Mouse (Mus musculus): ENCODE measurements around the gene Themis2. TPM values are rescaled to one million over a fixed set of nuclear protein-coding genes. Genes with fewer than 3 reads are reported as not detected.

Gene Themis2
- total and polyA plus RNA-seq, 3 experiments, result 9.3 to 35.7 (median 14.2) TPM

DNA sequence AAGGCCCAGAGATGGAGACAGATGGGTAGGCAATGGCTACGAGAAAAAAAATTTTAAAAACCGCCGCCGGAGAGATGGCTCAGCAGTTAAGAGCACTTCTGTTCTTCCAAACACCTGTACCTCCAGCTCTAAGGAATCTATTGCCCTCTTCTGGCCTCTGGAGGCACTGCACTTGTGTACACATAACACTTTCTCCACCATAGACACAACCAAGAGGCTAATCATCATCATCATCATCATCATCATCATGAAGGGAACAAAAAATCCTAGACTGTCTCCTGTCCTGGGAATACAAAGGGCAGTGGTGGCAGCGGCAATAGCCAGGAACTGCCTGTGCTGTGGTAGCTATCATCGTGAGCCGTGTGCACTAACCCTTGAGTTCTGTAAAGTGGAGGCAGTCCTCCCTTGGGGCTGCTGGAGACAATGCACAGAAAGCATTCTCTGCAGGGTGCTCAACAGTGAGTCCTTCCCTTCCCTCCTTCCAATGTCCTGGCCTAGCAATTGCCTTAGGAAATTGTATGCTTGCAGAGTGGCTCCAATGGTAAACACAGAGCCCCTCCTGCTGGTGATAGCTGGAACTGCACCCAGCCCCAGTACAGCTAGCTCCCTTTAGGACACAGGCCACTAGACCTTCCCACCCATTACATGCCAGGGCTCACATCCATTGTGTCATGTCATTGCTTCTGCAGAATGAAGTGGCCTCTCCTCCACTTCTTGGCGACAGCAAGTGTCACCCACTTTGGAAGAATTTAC, 27.6 kb upstream of the Themis2 start (continued):
- TF ChIP-seq KAT2A (IDR thresholded peaks at IDR 0.05; ENCODE audit: insufficient replicate concordance, low read length), result no peak
- TF ChIP-seq PAX5 (IDR thresholded peaks at IDR 0.05; ENCODE audit: low read length), result no peak
- TF ChIP-seq POLR2A (IDR thresholded peaks at IDR 0.05; ENCODE audit: low read depth, low read length), result no peak
- TF ChIP-seq RCOR1 (conservative IDR thresholded peaks at IDR 0.05; ENCODE audit: low read depth, low read length), result no peak
- peak; percentile 42; the same call in 1 of the 2 replicates for TF ChIP-seq MYC (IDR thresholded peaks at IDR 0.05; ENCODE audit: low read depth, low read length)
- TF ChIP-seq NRF1 (IDR thresholded peaks at IDR 0.05; ENCODE audit: low read depth, low read length), result 0 out of 2 replicates have a peak, but pooled peaks have one; percentile 8
- TF ChIP-seq USF2 (conservative IDR thresholded peaks at IDR 0.05; ENCODE audit: low read depth, low read length), result no peak
- TF ChIP-seq UBTF (IDR thresholded peaks at IDR 0.05; ENCODE audit: low read depth, low read length), result no peak
- no peak for TF ChIP-seq ELF1 (IDR thresholded peaks at IDR 0.05; ENCODE audit: low read depth, low read length)
- TF ChIP-seq ZMIZ1 (IDR thresholded peaks at IDR 0.05; ENCODE audit: low read depth, low read length), result 0 out of 2 replicates have a peak, but pooled peaks have one; percentile 18
- TF ChIP-seq MAFK (IDR thresholded peaks at IDR 0.05; ENCODE audit: insufficient replicate concordance, low read length), result no peak; the same call in 1 of the 2 replicates
- TF ChIP-seq ZNF384 (IDR thresholded peaks at IDR 0.05; ENCODE audit: low read depth, low read length), result peak; percentile 86
- peak; percentile 96 for TF ChIP-seq ZC3H11A (IDR thresholded peaks at IDR 0.05; ENCODE audit: low read depth, low read length)
- no peak for TF ChIP-seq ETS1 (conservative IDR thresholded peaks at IDR 0.05; ENCODE audit: low read depth, low read length)
- TF ChIP-seq NELFE (IDR thresholded peaks at IDR 0.05; ENCODE audit: low read depth, low read length), result peak; percentile 51; the same call in 1 of the 2 replicates
- TF ChIP-seq RAD21 (IDR thresholded peaks at IDR 0.05; ENCODE audit: low read depth, low read length), result peak; percentile 99
- peak; percentile 27; the same call in 1 of the 2 replicates for TF ChIP-seq BHLHE40 (IDR thresholded peaks at IDR 0.05; ENCODE audit: low read depth, low read length)

DNA sequence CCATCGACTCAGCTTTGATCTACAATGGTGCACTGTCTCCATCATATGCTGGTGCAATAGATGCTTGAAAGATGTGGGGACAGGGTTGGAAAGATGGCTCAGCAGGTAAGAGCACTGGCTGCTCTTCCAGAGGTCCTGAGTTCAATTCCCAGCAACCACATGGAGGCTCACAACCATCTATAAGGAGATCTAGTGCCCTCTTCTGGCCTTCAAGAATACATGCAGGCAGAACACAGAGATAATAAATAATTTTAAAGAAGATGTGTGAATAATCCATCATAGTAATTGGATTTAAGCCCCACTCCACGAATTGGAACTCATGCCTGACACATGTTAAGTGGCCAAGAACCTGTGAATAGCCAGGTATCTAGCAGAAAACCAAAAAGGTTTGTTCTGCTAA, 22.3 kb upstream of the Themis2 start:
- Histone ChIP-seq H3K4me3 (replicated peaks in 1 of 3; ENCODE audit: low read depth in 2 of 3, low read length in 2 of 3, poor library complexity in 1 of 3) (no peak overlapping the region), H3K27ac (ENCODE audit: insufficient read depth, low read depth) (no peak overlapping the region), H3K4me2 (ENCODE audit: insufficient read depth, low read depth, poor library complexity, severe bottlenecking) (no peak overlapping the region), H3K27me3 (replicated peaks) (no peaks in the 10 kb centered on the region), H3K36me3 (replicated peaks in 1 of 2; ENCODE audit: control insufficient read depth in 1 of 2, insufficient read depth in 1 of 2, low read length in 1 of 2) (no peaks in the 10 kb centered on the region), H3K9me3 (replicated peaks; ENCODE audit: low read length) (peaks cover 3% of the 10 kb centered on the region), H3K4me1 (ENCODE audit: control insufficient read depth in 1 of 2, insufficient read depth in 2 of 2) (peaks cover 2 to 39% of the 10 kb centered on the region in 2 experiments; a peak in 2 of 4 replicates), H3K79me2 (replicated peaks; ENCODE audit: control insufficient read depth, extremely low read depth, insufficient read depth, poor library complexity, severe bottlenecking) (no peaks in the 10 kb centered on the region), H3K9ac (ENCODE audit: insufficient read depth, low read depth) (no peak overlapping the region)
- dilution Hi-C loops (cut with MboI; ENCODE audit: extremely low pct_ligation_motif_present, extremely low pct_unique_long_range_greater_than_20kb, low sequenced_read_pairs), result no loop called here
- in situ Hi-C loops (cut with MboI; ENCODE audit: low pct_ligation_motif_present, low pct_unique_long_range_greater_than_20kb, low sequenced_read_pairs), result loop anchor here (5.0 kb wide), 1 partner anchor 41 kb away; no protein-coding TSS in a partner anchor
- TF ChIP-seq RAD21 (IDR thresholded peaks at IDR 0.05; ENCODE audit: low read depth, low read length), result peak; percentile 18
- no peak for TF ChIP-seq MAZ (IDR thresholded peaks at IDR 0.05; ENCODE audit: low read depth, low read length)
- no peak for TF ChIP-seq ELF1 (IDR thresholded peaks at IDR 0.05; ENCODE audit: low read depth, low read length)
- no peak for TF ChIP-seq RCOR1 (conservative IDR thresholded peaks at IDR 0.05; ENCODE audit: low read depth, low read length)
- TF ChIP-seq SMC3 (IDR thresholded peaks at IDR 0.05; ENCODE audit: low read depth, low read length), result peak; percentile 33
- TF ChIP-seq MAFK (IDR thresholded peaks at IDR 0.05; ENCODE audit: insufficient replicate concordance, low read length), result no peak
- no peak for TF ChIP-seq SIN3A (IDR thresholded peaks at IDR 0.05; ENCODE audit: low read length)
- DNase-seq (ENCODE audit: extremely low read depth), result no peak

Measured in CH12.LX (cell line).